Mouse (Mus musculus) myocyte (in vitro differentiated cells): ENCODE measurements around the gene Por. TPM values are rescaled to one million over a fixed set of nuclear protein-coding genes. Genes with fewer than 3 reads are reported as not detected.

ENCODE experiments used
- H3K27me3 ChIP-seq: one replicate; pipeline ENCODE4 v1.6.1; 2011; ENCODE audit not compliant: control insufficient read depth, insufficient read depth, insufficient read length
- H3K36me3 ChIP-seq: one replicate; pipeline ENCODE4 v1.6.1; 2011; ENCODE audit not compliant: control insufficient read depth, insufficient read depth
- H3K4me2 ChIP-seq: one replicate; pipeline ENCODE4 v1.6.1; 2011; ENCODE audit warnings: low read depth, control low read depth
- H3K4me3 ChIP-seq: one replicate; pipeline ENCODE4 v1.5.1; 2011; ENCODE audit warnings: mild to moderate bottlenecking, control low read depth, moderate library complexity
- H3K79me2 ChIP-seq: one replicate; pipeline ENCODE4 v1.6.1; 2011; ENCODE audit not compliant: control insufficient read depth, insufficient read depth
- H3ac ChIP-seq: one replicate; pipeline ENCODE4 v1.6.1; 2011; ENCODE audit not compliant: control insufficient read depth, insufficient read length
- CEBPB ChIP-seq: IDR thresholded peaks from 2 replicates; pipeline ENCODE4 v1.6.1; 2011; ENCODE audit warnings: mild to moderate bottlenecking, moderate library complexity; ENCODE audit not compliant: poor library complexity, insufficient read depth, severe bottlenecking
- E2F4 ChIP-seq: IDR thresholded peaks from one replicate; pipeline ENCODE4 v1.6.1; 2011; ENCODE audit warnings: mild to moderate bottlenecking, control low read depth, moderate library complexity; ENCODE audit not compliant: insufficient read depth
- MAX ChIP-seq: IDR thresholded peaks from one replicate; pipeline ENCODE4 v1.6.1; 2011; ENCODE audit warnings: low read depth, mild to moderate bottlenecking, control low read depth
- MYOD1 ChIP-seq, 3 experiments: IDR thresholded peaks; one replicate each; pipeline ENCODE4 v1.6.1; 2011; ENCODE audit warnings: control low read depth in 2 of 3, low read depth in 2 of 3, mild to moderate bottlenecking in 2 of 3, moderate library complexity in 1 of 3; ENCODE audit not compliant: insufficient read length in 2 of 3, control insufficient read depth in 1 of 3
- MYOG ChIP-seq, 3 experiments: IDR thresholded peaks; one replicate each; pipeline ENCODE4 v1.6.1; 2011; ENCODE audit warnings: control low read depth in 2 of 3, low read depth in 2 of 3, mild to moderate bottlenecking in 2 of 3; ENCODE audit not compliant: insufficient read length in 2 of 3, control insufficient read depth in 1 of 3, insufficient read depth in 1 of 3
- POLR2A ChIP-seq: IDR thresholded peaks from one replicate; pipeline ENCODE4 v1.6.1; 2011; ENCODE audit warnings: low read depth, mild to moderate bottlenecking, control low read depth, moderate library complexity; ENCODE audit not compliant: insufficient read length
- POLR2AphosphoS2 ChIP-seq: IDR thresholded peaks from one replicate; pipeline ENCODE4 v1.6.1; 2011; ENCODE audit warnings: low read depth, control low read depth; ENCODE audit not compliant: insufficient read length
- REST ChIP-seq: IDR thresholded peaks from one replicate; pipeline ENCODE4 v1.6.1; 2011; ENCODE audit warnings: mild to moderate bottlenecking, control low read depth, moderate library complexity; ENCODE audit not compliant: insufficient read depth, insufficient read length
- SRF ChIP-seq: IDR thresholded peaks from one replicate; pipeline ENCODE4 v1.6.1; 2011; ENCODE audit warnings: low read depth; ENCODE audit not compliant: control insufficient read depth, insufficient read length
- TCF12 ChIP-seq: IDR thresholded peaks from one replicate; pipeline ENCODE4 v1.6.1; 2011; ENCODE audit warnings: mild to moderate bottlenecking, control low read depth; ENCODE audit not compliant: poor library complexity, insufficient read depth, severe bottlenecking
- TCF3 ChIP-seq: IDR thresholded peaks from one replicate; pipeline ENCODE4 v1.6.1; 2011; ENCODE audit warnings: low read depth, control low read depth; ENCODE audit not compliant: insufficient read length
- USF1 ChIP-seq: IDR thresholded peaks from one replicate; pipeline ENCODE4 v1.6.1; 2011; ENCODE audit warnings: low read depth, mild to moderate bottlenecking, control low read depth, moderate library complexity
- polyA plus RNA-seq: library from polyadenylated mRNA; unstranded; fragments of >200 nt; fragmentation: generic; extraction: Trizol; gene quantifications from one replicate; pipeline ENCODE4 v1.2.1, GENCODE M21; 2012; ENCODE audit warnings: missing spikeins

Gene Por
- polyA plus RNA-seq, 1 experiment = 90.6 TPM

DNA sequence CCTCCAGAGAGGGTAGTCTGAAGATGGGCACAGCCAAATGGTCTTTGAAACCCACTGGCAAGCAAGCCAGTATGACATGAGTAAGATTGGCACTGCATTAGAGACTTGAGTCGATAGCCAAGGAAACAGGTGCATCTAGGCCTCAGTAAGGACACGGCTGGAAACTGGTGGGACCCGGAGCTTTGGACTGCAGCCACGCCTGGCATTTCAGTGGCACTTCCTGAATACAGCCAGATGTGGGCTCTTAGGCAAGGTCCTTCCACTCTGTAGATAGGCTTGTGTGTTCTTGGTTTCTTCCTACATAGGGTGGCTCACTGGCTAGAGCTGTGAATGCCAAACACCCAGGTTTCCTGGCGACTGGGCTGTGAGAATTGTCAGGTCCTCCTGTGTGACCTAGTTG, 24.5 kb upstream of the Por start:
- H3K4me2 ChIP-seq = no peak overlapping the region
- TF ChIP-seq MYOD1 (IDR thresholded peaks at IDR 0.05; ENCODE audit: control insufficient read depth in 1 of 3, insufficient read length in 2 of 3, low read depth in 2 of 3) = peak in 1 of 3 experiments; percentile 6
- TF ChIP-seq POLR2A = no peak
- H3K27me3 ChIP-seq = no peaks in the 10 kb centered on the region
- no peaks in the 10 kb centered on the region for H3K79me2 ChIP-seq
- no peaks in the 10 kb centered on the region for H3K36me3 ChIP-seq
- no peak overlapping the region for H3K4me3 ChIP-seq
- H3ac ChIP-seq = no peak overlapping the region

DNA sequence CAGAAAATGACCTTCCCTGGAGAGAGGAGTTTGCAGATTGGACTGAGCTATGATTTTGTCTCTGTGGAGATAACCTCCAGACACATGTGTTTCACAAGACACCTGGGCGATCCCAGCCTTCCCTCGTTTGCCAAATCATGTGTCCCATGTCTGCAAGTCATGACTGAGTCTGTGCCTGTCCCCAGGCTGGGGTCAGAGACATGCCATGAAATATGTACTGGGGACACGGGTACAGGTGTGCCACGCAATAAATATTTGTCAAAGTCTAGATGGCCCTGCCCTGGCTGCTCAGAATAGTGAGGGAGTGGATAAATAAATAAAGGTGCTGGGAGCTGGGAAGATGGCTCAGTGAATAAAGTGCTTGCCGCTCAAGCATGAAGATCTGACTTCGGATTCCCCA, 23.8 kb upstream of the Por start:
- TF ChIP-seq REST (no peak), POLR2AphosphoS2 (no peak), TCF3 (no peak), SRF (no peak), E2F4 (no peak), USF1 (no peak), POLR2A (no peak), CEBPB (no peak), MAX (no peak), TCF12 (no peak), MYOG (IDR thresholded peaks at IDR 0.05; ENCODE audit: control insufficient read depth in 1 of 3, insufficient read depth in 1 of 3, insufficient read length in 2 of 3, low read depth in 2 of 3) (no peak), MYOD1 (IDR thresholded peaks at IDR 0.05; ENCODE audit: control insufficient read depth in 1 of 3, insufficient read length in 2 of 3, low read depth in 2 of 3) (no peak)
- Histone ChIP-seq H3K4me3 (no peak overlapping the region), H3ac (no peak overlapping the region), H3K4me2 (no peak overlapping the region), H3K27me3 (no peaks in the 10 kb centered on the region), H3K79me2 (no peaks in the 10 kb centered on the region), H3K36me3 (no peaks in the 10 kb centered on the region)

DNA sequence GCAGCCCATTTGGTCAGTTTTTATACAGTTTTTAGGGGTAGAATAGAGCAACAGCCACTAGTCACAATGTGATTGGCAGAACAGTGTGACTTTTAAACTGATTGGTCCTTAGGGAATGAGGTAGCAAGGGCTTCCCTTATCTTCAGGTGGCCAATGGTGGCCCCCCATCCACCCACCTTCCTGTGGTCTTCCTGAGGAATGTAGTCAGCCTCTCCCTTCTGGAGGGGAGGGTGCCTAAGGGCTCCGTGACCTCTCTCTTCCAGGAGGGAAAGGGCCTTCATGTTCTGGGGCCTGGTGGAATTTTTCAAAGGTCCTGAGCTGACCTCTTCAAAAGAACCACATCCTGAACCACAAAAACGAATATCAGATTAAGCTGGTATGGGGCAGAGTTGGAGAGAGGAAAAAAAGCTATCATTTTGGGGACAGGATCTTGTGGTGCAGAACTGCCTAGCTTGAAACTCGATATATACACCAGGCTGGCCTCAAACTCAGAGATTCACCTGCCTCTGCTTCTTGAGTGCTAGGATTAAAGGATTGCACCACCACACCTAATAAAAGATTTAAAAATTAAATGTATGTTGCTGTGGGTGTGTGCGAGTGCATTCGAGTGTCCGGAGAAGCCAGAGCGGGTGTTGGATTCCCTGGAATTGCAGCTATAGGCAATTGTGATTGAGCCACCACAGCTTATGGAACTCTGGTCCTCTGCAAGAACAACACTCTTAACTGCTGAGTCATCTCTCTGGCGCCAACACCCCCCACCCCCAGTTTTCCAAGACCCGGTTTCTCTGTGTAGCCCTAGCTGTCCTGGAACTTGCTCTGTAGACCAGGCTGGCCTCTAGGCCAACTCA, 21.1 kb upstream of the Por start:
- no peak overlapping the region for H3K4me2 ChIP-seq
- no peak overlapping the region for H3ac ChIP-seq
- no peaks in the 10 kb centered on the region for H3K79me2 ChIP-seq
- H3K36me3 ChIP-seq = no peaks in the 10 kb centered on the region
- TF ChIP-seq MYOG (IDR thresholded peaks at IDR 0.05; ENCODE audit: control insufficient read depth in 1 of 3, insufficient read depth in 1 of 3, insufficient read length in 2 of 3, low read depth in 2 of 3) (no peak), POLR2A (no peak), SRF (no peak), MYOD1 (IDR thresholded peaks at IDR 0.05; ENCODE audit: control insufficient read depth in 1 of 3, insufficient read length in 2 of 3, low read depth in 2 of 3) (no peak), POLR2AphosphoS2 (no peak), MAX (no peak), TCF3 (no peak)
- H3K4me3 ChIP-seq = no peak overlapping the region
- no peaks in the 10 kb centered on the region for H3K27me3 ChIP-seq

DNA sequence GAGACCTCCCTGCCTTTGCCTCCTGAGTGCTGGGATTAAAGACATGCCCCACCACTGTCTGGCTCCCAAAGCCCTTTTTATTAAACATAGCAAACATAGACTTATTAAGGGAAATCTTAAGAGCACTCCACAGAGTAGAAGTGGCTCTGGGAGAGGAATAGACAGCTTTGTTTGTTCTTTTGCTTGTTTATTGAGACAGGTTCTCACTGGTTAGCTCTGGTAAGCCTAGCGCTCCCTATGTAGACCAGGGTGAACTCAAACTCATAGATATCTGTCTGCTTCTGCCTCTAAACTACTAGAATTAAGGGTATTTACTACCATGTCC, 20.6 kb upstream of the Por start:
- no peaks in the 10 kb centered on the region for H3K36me3 ChIP-seq
- H3K4me3 ChIP-seq = no peak overlapping the region
- H3K27me3 ChIP-seq = no peaks in the 10 kb centered on the region
- H3ac ChIP-seq = no peak overlapping the region
- no peaks in the 10 kb centered on the region for H3K79me2 ChIP-seq
- H3K4me2 ChIP-seq = no peak overlapping the region
- TF ChIP-seq MAX (no peak), USF1 (no peak), REST (no peak), MYOG (IDR thresholded peaks at IDR 0.05; ENCODE audit: control insufficient read depth in 1 of 3, insufficient read depth in 1 of 3, insufficient read length in 2 of 3, low read depth in 2 of 3) (no peak), SRF (no peak)

DNA sequence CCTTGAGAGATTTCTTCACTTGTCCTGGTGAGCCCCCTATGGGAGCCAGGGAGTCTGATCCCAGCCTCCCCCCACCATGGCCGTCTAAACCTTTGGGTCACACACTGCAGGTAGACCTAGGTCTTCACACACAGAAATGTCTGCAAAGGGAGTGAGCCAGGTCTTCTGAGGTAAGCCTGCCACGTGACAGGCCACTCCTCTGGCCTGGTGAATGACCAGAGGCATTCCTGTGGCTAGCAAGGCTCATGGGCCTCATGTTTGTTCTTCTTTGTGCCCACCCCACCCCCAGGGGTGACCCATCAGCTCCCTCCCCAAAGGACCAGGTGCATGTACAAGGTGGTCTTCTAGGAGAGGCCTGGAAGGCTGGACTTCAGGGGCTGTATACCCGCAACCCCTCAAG, 18.3 kb upstream of the Por start:
- no peak overlapping the region for H3K4me3 ChIP-seq
- H3K27me3 ChIP-seq = no peaks in the 10 kb centered on the region
- no peaks in the 10 kb centered on the region for H3K79me2 ChIP-seq
- H3ac ChIP-seq = no peak overlapping the region
- TF ChIP-seq REST (no peak), MYOD1 (IDR thresholded peaks at IDR 0.05; ENCODE audit: control insufficient read depth in 1 of 3, insufficient read length in 2 of 3, low read depth in 2 of 3) (no peak), TCF12 (no peak), E2F4 (no peak), POLR2AphosphoS2 (no peak), USF1 (no peak), TCF3 (no peak), POLR2A (no peak), SRF (no peak), CEBPB (no peak), MYOG (IDR thresholded peaks at IDR 0.05; ENCODE audit: control insufficient read depth in 1 of 3, insufficient read depth in 1 of 3, insufficient read length in 2 of 3, low read depth in 2 of 3) (no peak), MAX (no peak)
- no peaks in the 10 kb centered on the region for H3K36me3 ChIP-seq
- no peak overlapping the region for H3K4me2 ChIP-seq
